Mouse (Mus musculus): ENCODE results near the gene Sftpd. TPM values are rescaled to one million over a fixed set of nuclear protein-coding genes. Genes with fewer than 3 reads are reported as not detected.

Sftpd gene
- polyA plus RNA-seq, 1 experiment, result not detected

DNA sequence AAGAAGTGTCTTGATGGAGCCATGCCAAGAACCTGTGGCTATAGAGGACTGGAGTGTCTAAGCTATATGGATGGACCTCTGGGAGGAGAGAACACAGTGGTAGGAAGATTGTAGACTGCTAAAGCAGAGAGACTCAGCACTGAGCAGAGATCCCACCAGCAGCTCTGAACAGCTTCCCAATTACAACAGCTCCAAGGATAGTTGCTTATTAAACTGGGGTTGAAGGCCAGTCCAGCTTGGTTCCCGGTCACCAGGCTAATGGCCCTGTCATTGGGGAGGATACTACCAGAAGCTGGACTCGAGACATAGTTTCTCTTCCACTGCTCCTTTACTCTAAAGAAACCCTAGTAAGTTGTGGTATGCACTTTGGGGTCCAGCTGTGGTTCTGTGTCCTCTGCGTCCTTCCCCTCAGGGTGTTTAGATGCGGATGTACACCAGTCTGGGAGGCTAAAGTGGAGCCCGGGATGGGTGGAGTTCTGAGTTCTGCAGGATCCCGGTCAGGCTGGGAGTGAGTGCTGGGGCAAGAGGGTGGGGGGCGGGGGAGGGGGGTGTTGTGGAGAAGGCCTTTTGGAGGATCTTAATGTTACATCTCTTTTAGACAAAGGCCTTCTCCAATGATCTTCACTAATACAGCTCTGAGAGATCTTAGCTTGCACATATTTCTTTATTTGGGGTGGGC lies 33.6 kb downstream of the Sftpd start, which contains the start of gene Mbl1:
TSS of gene Mbl1 (plus strand) at position 239 of the 679 bp plus-strand sequence.
- H3K4me3 ChIP-seq (ENCODE audit: insufficient read depth, low read length), result no peak within 1 kb of the TSS
- no peak for TF ChIP-seq POLR2A (IDR thresholded peaks at IDR 0.05; ENCODE audit: low read depth, low read length)
- no peak for TF ChIP-seq CTCF (IDR thresholded peaks at IDR 0.05; ENCODE audit: borderline replicate concordance, insufficient read depth, low read length)
- no peaks in the 10 kb centered on the region for H3K4me1 ChIP-seq (ENCODE audit: control insufficient read depth, insufficient read depth, low read length)
- H3K27ac ChIP-seq (ENCODE audit: insufficient read depth, low read length), result no peak within 1 kb of the TSS

DNA sequence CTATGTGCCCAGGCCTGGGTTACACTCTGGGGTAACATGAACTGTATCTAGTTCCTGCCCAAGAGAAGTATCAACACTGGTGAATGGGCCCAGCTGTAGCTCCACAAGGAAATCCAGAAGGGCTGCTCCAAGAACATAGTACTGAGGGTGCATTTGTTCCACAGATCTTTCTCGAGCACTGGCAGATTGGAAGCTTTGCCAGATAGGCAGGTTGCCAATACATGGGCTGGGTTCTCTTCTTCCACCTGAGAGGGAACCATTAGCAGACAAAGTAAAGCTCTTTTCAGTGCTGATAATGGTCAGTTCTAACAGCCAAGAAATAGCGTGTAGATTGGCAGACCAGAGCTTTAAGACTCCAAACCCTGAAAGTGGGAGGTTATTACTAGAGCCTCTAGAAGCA lies 37.6 kb downstream of the Sftpd start:
- TF ChIP-seq POLR2A (IDR thresholded peaks at IDR 0.05; ENCODE audit: low read depth, low read length), result no peak
- no peak for TF ChIP-seq CTCF (IDR thresholded peaks at IDR 0.05; ENCODE audit: borderline replicate concordance, insufficient read depth, low read length)
- Histone ChIP-seq H3K4me3 (ENCODE audit: insufficient read depth, low read length) (no peak overlapping the region), H3K4me1 (ENCODE audit: control insufficient read depth, insufficient read depth, low read length) (no peaks in the 10 kb centered on the region), H3K27ac (ENCODE audit: insufficient read depth, low read length) (no peak overlapping the region)

DNA sequence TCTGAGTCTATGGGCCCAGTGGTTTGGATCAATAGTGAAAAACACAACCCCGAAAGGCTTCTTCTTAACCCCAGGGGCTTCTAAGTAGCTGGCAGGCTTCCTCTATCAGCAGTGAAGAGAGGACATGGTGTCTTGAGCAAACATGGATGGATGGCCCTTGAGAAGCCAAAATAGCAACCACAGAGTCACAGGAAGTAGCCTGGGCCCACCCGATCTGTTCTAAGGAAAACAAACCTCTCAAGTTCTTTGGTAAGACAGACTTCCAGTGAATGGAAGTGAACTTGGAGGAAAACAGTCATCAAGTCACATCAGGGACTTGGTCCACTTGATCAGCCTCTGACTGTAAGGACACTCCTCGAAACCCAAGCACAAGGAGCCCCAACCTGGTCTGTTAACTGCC lies 38.0 kb downstream of the Sftpd start:
- Histone ChIP-seq H3K27ac (ENCODE audit: insufficient read depth, low read length) (no peak overlapping the region), H3K4me3 (ENCODE audit: insufficient read depth, low read length) (no peak overlapping the region), H3K4me1 (ENCODE audit: control insufficient read depth, insufficient read depth, low read length) (no peaks in the 10 kb centered on the region)
- TF ChIP-seq POLR2A (IDR thresholded peaks at IDR 0.05; ENCODE audit: low read depth, low read length), result no peak
- no peak for TF ChIP-seq CTCF (IDR thresholded peaks at IDR 0.05; ENCODE audit: borderline replicate concordance, insufficient read depth, low read length)

DNA sequence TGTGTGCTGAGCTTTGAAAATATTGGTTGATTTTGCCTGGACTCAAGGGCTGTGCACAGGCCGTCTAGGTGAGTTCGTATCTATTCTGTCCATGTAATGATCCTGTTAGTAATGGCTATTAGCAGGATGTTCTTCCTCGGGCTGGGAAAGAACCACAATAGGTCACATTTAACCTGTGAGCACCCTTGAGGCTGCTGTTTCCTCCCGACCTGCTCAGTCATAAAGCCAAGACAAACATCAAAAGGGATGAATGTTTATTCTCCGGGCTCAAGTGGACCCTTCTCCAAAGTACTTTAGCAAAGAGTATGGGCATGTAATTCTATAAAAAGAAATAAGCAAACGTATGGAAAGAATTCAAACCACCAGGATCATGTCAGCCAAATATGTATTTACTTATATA lies 38.9 kb downstream of the Sftpd start:
- H3K4me3 ChIP-seq (ENCODE audit: insufficient read depth, low read length), result no peak overlapping the region
- no peaks in the 10 kb centered on the region for H3K4me1 ChIP-seq (ENCODE audit: control insufficient read depth, insufficient read depth, low read length)
- no peak for TF ChIP-seq POLR2A (IDR thresholded peaks at IDR 0.05; ENCODE audit: low read depth, low read length)
- TF ChIP-seq CTCF (IDR thresholded peaks at IDR 0.05; ENCODE audit: borderline replicate concordance, insufficient read depth, low read length), result no peak
- no peak overlapping the region for H3K27ac ChIP-seq (ENCODE audit: insufficient read depth, low read length)

DNA sequence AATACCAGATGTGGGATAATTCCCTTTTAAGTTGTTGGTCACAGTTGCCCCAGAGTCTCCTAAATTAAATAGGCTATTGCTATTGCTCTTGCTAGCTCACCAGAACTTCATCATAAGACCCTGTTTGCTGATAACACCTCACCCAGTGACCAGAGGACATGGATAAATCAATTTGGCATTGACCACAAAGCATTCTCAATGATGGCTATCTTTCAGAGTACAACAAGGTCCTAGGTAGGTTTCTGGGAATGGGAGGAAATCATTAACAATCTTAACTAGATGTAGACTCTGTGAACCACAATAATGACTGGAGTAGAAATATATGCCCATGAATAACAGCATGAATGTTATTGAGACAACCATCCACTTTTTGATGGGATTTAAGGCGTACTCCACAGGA lies 44.3 kb downstream of the Sftpd start:
- no peak overlapping the region for H3K27ac ChIP-seq (ENCODE audit: insufficient read depth, low read length)
- no peaks in the 10 kb centered on the region for H3K4me1 ChIP-seq (ENCODE audit: control insufficient read depth, insufficient read depth, low read length)
- no peak overlapping the region for H3K4me3 ChIP-seq (ENCODE audit: insufficient read depth, low read length)
- no peak for TF ChIP-seq POLR2A (IDR thresholded peaks at IDR 0.05; ENCODE audit: low read depth, low read length)
- TF ChIP-seq CTCF (IDR thresholded peaks at IDR 0.05; ENCODE audit: borderline replicate concordance, insufficient read depth, low read length), result no peak

DNA sequence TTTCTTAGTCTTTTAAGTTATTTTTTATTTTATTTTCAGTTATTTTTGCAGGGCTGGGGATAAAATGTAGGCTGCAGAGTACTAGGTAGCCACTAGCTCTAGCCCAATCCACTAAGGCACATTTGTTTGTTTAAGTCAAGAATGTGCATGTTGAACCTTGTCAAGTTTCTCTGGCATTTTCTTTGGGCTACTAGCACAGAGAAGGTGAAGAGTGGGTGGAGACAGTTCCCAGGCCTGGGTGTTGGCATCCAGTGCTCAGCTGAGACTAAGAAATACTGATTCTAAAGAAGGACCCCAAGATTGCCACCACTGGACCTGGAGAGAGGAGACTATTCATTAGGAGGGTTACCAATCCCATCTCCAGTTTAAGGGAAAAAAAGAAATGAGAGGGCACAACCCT lies 47.9 kb downstream of the Sftpd start:
- TF ChIP-seq POLR2A (IDR thresholded peaks at IDR 0.05; ENCODE audit: low read depth, low read length) (no peak), CTCF (IDR thresholded peaks at IDR 0.05; ENCODE audit: borderline replicate concordance, insufficient read depth, low read length) (no peak)
- no peak overlapping the region for H3K27ac ChIP-seq (ENCODE audit: insufficient read depth, low read length)
- H3K4me3 ChIP-seq (ENCODE audit: insufficient read depth, low read length), result no peak overlapping the region
- no peaks in the 10 kb centered on the region for H3K4me1 ChIP-seq (ENCODE audit: control insufficient read depth, insufficient read depth, low read length)

DNA sequence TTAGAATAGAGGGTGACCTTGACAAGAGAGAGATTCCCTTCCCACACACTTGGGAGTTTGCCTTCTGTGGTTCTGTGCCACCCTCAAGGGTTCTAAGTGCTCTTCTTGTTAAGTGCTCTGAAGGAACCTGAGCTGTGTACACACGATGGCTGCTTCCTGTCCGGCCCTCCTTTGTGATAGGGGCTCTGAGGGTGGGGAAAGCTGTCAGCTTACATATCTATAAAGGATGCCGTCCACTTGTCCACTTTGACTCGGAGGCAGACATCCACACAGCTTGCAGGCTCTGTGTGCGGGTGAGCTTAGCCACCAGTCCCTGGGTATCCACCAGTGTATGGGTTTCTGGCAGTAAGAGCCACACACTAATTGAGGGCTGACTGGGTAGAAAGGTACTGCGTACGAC lies 53.4 kb downstream of the Sftpd start, which contains the start of gene Sftpa1:
TSS of gene Sftpa1 (plus strand) at position 243 of the 400 bp plus-strand sequence.
- no peaks in the 10 kb centered on the region for H3K4me1 ChIP-seq (ENCODE audit: control insufficient read depth, insufficient read depth, low read length)
- TF ChIP-seq CTCF (IDR thresholded peaks at IDR 0.05; ENCODE audit: borderline replicate concordance, insufficient read depth, low read length) (no peak), POLR2A (IDR thresholded peaks at IDR 0.05; ENCODE audit: low read depth, low read length) (no peak)
- H3K27ac ChIP-seq (ENCODE audit: insufficient read depth, low read length), result no peak within 1 kb of the TSS
- no peak within 1 kb of the TSS for H3K4me3 ChIP-seq (ENCODE audit: insufficient read depth, low read length)

DNA sequence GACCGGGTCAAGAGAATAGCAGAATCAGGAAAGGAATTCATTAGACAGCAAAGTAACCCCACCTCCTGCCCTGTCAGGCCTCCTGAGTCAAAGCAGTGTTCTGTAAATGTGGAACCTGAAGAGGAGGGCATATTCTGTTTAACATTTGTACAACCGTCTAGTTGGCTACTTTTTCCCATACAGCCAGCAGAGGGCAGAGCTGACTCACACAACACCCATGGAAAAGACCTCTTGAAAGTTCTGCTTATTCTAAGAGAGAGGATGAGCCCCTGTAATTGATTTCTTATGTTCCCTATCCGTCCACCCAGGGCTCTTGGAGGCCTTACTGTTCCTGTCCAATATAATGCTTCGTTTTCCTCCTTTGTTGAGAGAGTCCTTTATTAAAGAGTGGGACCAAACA lies 57.0 kb downstream of the Sftpd start:
- Histone ChIP-seq H3K27ac (ENCODE audit: insufficient read depth, low read length) (no peak overlapping the region), H3K4me3 (ENCODE audit: insufficient read depth, low read length) (no peak overlapping the region)
- TF ChIP-seq POLR2A (IDR thresholded peaks at IDR 0.05; ENCODE audit: low read depth, low read length) (no peak), CTCF (IDR thresholded peaks at IDR 0.05; ENCODE audit: borderline replicate concordance, insufficient read depth, low read length) (no peak)

DNA sequence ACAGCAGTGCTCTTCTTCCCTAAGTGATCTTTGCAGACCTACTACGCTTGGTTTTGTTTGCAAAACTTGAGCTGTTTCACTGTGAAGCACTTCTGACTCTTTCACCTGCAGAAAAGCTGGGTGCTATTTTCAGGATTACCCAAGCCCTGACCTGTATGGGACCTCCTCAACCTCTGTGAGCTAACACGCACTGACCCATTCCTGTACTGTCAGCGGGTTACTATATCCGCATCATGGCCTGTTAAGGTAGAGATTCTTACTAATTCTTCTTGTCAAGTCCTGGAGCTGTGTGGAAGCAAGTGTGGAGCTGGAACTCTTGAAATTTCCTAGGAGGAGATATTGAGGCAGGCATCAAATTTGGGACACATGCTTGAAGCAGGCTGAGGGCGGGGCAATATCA lies 60.3 kb downstream of the Sftpd start:
- no peak overlapping the region for H3K4me3 ChIP-seq (ENCODE audit: insufficient read depth, low read length)
- no peak overlapping the region for H3K27ac ChIP-seq (ENCODE audit: insufficient read depth, low read length)
- H3K4me1 ChIP-seq (ENCODE audit: control insufficient read depth, insufficient read depth, low read length), result no peaks in the 10 kb centered on the region
- TF ChIP-seq POLR2A (IDR thresholded peaks at IDR 0.05; ENCODE audit: low read depth, low read length), result no peak
- no peak for TF ChIP-seq CTCF (IDR thresholded peaks at IDR 0.05; ENCODE audit: borderline replicate concordance, insufficient read depth, low read length)

More for the DNA sequence above, 57.0 kb downstream of the Sftpd start:
- H3K4me1 ChIP-seq (ENCODE audit: control insufficient read depth, insufficient read depth, low read length), result no peaks in the 10 kb centered on the region

Other genes with a start within 250 kb of the Sftpd start
- gene Tspan14, start 218.3 kb downstream of the Sftpd start, polyA plus RNA-seq (2011; ENCODE audit: insufficient read length, low read depth, missing spikeins), result 17.7 and 22.0 TPM in 2 replicates
- 8.7 and 11.3 TPM in 2 replicates for gene Fam213a, start 171.4 kb downstream of the Sftpd start, polyA plus RNA-seq (2011; ENCODE audit: insufficient read length, low read depth, missing spikeins)
- not detected in 2 replicates for gene Dydc2, start 115.9 kb downstream of the Sftpd start, polyA plus RNA-seq (2011; ENCODE audit: insufficient read length, low read depth, missing spikeins)
- not detected in 2 replicates for gene Dydc1, start 112.2 kb downstream of the Sftpd start, polyA plus RNA-seq (2011; ENCODE audit: insufficient read length, low read depth, missing spikeins)
- gene Mat1a, start 80.1 kb downstream of the Sftpd start, polyA plus RNA-seq (2011; ENCODE audit: insufficient read length, low read depth, missing spikeins), result not detected in 2 replicates
- gene Sftpa1, start 53.4 kb downstream of the Sftpd start, polyA plus RNA-seq (2011; ENCODE audit: insufficient read length, low read depth, missing spikeins), result not detected in 2 replicates
- gene Mbl1, start 33.7 kb downstream of the Sftpd start, polyA plus RNA-seq (2011; ENCODE audit: insufficient read length, low read depth, missing spikeins), result not detected in 2 replicates
- gene Gm2832, start 93.7 kb upstream of the Sftpd start, polyA plus RNA-seq (2011; ENCODE audit: insufficient read length, low read depth, missing spikeins), result not detected in 2 replicates
- not detected in 2 replicates for gene Gm5798, start 163.5 kb upstream of the Sftpd start, polyA plus RNA-seq (2011; ENCODE audit: insufficient read length, low read depth, missing spikeins)
- gene Gm7945, start 201.2 kb upstream of the Sftpd start, polyA plus RNA-seq (2011; ENCODE audit: insufficient read length, low read depth, missing spikeins), result not detected in 2 replicates
- not detected in 2 replicates for gene Gm6482, start 223.1 kb upstream of the Sftpd start, polyA plus RNA-seq (2011; ENCODE audit: insufficient read length, low read depth, missing spikeins)

Data from embryonic fibroblast, embryonic 13.5 days (primary cell).